Mouse (Mus musculus) embryonic facial prominence, embryonic 13.5 days (tissue): ENCODE data around the gene Krr1. TPM values are rescaled to one million over a fixed set of nuclear protein-coding genes. Genes with fewer than 3 reads are reported as not detected.
"Not testable (repeated sequence)": the region's sequence is repeated elsewhere in the genome, so short reads cannot be mapped to it uniquely, and the experiment has no call there.

Experiments used
- ATAC-seq: fragments of 200-750 bp; cut with Nextera tagmentation; 2 replicates; pipeline ENCODE4 v1.8.0; 2017; ENCODE audit warnings: low read depth; ENCODE audit not compliant: insufficient number of reproducible peaks, insufficient read depth, low FRiP score, low TSS enrichment
- H3K27ac ChIP-seq: fragments of 300-500 bp; sonication (generic); 2 replicates; pipeline ENCODE4 v1.5.1; 2015; ENCODE audit warnings: moderate library complexity, mild to moderate bottlenecking, inconsistent platforms
- H3K27me3 ChIP-seq: fragments of 300-500 bp; sonication (generic); 2 replicates; pipeline ENCODE4 v1.6.1; 2015; ENCODE audit warnings: mild to moderate bottlenecking, inconsistent platforms
- H3K36me3 ChIP-seq: fragments of 300-500 bp; sonication (generic); 2 replicates; pipeline ENCODE4 v1.6.1; 2015; ENCODE audit warnings: mild to moderate bottlenecking, inconsistent platforms
- H3K4me1 ChIP-seq: fragments of 300-500 bp; sonication (generic); 2 replicates; pipeline ENCODE4 v1.6.1; 2015; ENCODE audit warnings: inconsistent platforms
- H3K4me2 ChIP-seq: fragments of 300-500 bp; sonication (generic); 2 replicates; pipeline ENCODE4 v1.6.1; 2015; ENCODE audit warnings: moderate library complexity, mild to moderate bottlenecking, inconsistent platforms
- H3K4me3 ChIP-seq: fragments of 300-500 bp; sonication (generic); 2 replicates; pipeline ENCODE4 v1.5.1; 2015; ENCODE audit warnings: mild to moderate bottlenecking, inconsistent platforms
- H3K9ac ChIP-seq: fragments of 300-500 bp; sonication (generic); 2 replicates; pipeline ENCODE4 v1.6.1; 2015; ENCODE audit warnings: mild to moderate bottlenecking, inconsistent platforms
- H3K9me3 ChIP-seq: fragments of 300-500 bp; sonication (generic); 2 replicates; pipeline ENCODE4 v1.6.1; 2016; ENCODE audit warnings: inconsistent platforms
- WGBS: fragments of 180-500 bp; shearing (Covaris S2); methylation state at CpG from one replicate; pipeline ENCODE4 v1.1.7; 2015; ENCODE audit warnings: mixed read lengths; 5-methylcytosine and 5-hydroxymethylcytosine counted together
- polyA plus RNA-seq: library from polyadenylated mRNA; unstranded; fragments of >200 nt; fragmentation: Nextera tagmentation; extraction: Ambion mirVana; gene quantifications from 2 replicates; pipeline ENCODE4 v1.2.1, GENCODE M21; 2015

The Krr1 gene
- polyA plus RNA-seq, 1 experiment from 2014 or later, result 50.3 TPM

GRCm38 (mm10) chr10:112009511-112009910, 37.0 kb downstream of the Krr1 start:
- not testable (repeated sequence) for H3K4me3 ChIP-seq, H3K27ac ChIP-seq, H3K27me3 ChIP-seq, H3K36me3 ChIP-seq, H3K9me3 ChIP-seq, H3K4me1 ChIP-seq, ATAC-seq, H3K9ac ChIP-seq, H3K4me2 ChIP-seq
- 80% methylated on average over 1 of the region's 1 CpGs for WGBS

DNA sequence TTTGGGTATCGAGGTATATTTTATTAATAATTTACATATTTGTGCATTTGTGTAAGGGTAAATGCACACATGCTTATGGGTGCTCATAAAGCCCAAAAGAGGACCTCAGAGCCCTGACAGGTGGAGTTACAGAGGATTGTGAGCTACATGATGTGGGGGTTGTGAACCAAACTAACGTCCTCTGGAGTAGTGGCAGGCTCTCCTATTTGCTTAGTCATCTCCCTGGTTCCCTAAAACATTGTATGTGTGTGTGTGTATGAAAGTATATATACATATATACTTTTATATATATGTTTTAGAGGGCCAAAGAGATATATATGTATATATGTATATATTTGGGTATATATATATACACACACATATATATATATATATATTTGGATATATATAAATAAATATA, 51.1 kb downstream of the Krr1 start:
- Histone ChIP-seq H3K36me3 (no peaks in the 10 kb centered on the region), H3K9ac (no peak overlapping the region)
- whole genome bisulfite sequencing, result 74% methylated on average over 2 of the region's 2 CpGs

DNA sequence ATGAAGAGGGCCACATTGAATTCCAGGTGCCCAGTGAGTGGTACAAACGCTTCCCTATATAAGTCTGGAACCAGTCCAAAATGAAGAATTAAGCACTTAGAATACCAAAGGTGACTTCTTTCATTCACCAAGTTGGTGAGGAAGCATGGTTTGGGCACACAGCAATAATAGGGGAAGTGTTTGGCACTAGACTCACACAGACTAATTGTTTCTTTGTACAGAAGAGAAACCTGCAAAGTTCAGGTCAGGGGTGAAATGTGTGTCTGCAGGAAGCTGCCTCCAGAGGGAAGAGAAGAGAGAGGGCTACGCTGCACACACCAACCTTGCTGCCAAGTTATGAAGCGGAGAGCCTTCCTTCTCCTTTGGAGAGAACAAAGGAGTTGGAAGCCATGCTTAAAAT, 56.2 kb downstream of the Krr1 start:
- not testable (repeated sequence) for H3K4me1 ChIP-seq, H3K4me3 ChIP-seq, H3K9me3 ChIP-seq, H3K4me2 ChIP-seq, ATAC-seq, H3K27me3 ChIP-seq, H3K27ac ChIP-seq, H3K9ac ChIP-seq, H3K36me3 ChIP-seq
- 67% methylated on average over 3 of the region's 3 CpGs for WGBS

More for the DNA sequence above, 51.1 kb downstream of the Krr1 start:
- Histone ChIP-seq H3K4me2 (no peak overlapping the region), H3K27ac (no peak overlapping the region), H3K4me1 (no peaks in the 10 kb centered on the region), H3K9me3 (no peaks in the 10 kb centered on the region), H3K27me3 (no peaks in the 10 kb centered on the region), H3K4me3 (no peak overlapping the region)
- ATAC-seq, result no peak

Other genes with a start within 250 kb of the Krr1 start
- 1.3 and 2.2 TPM in 2 replicates for gene Glipr1, start 30.0 kb downstream of the Krr1 start, polyA plus RNA-seq
- not detected in 2 replicates for gene Glipr1l1, start 87.5 kb downstream of the Krr1 start, polyA plus RNA-seq
- not detected in 2 replicates for gene Glipr1l2, start 110.7 kb downstream of the Krr1 start, polyA plus RNA-seq
- not detected in 2 replicates for gene Glipr1l3, start 187.7 kb downstream of the Krr1 start, polyA plus RNA-seq
- 0.21 and 0.22 TPM in 2 replicates for gene Caps2, start 191.0 kb downstream of the Krr1 start, polyA plus RNA-seq